8 mouse cellular contexts compared by ENCODE assay signal in the genomic region with DNA sequence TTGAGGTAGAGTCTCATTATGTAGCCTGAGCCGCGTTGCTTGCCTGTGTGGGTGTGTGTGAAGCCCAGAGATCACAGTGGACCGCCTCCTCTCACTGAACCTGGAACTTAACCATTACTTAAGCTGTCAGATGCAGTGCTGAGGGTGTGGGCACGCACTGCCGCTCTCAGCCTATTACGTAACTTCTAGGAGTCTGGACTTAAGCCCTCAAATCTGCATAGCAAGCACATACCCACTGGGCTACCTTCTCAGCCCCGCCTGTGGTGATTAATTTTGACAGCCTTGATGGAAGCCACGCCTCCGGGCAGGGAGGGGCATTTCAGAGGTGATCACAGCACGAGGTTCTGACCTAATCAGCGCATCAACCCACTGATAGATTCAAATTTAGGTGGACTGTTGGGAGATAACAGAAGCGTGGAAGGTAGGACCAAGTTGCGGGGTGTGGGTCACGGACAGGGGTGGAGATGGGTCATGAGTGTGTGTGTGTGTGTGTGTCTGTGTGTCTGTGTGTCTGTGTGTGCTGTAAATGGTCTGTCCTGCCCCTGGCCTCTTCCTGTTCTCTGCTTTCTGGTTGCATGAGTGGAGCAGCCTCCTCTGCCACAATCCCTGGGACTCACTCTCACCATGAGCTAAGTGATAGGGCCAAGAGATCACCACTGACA. TPM values are rescaled to one million over a fixed set of nuclear protein-coding genes. Genes with fewer than 3 reads are reported as not detected.
A peak's percentile ranks its signal among the peaks of the same experiment; 100 is the strongest.
DNase-seq lines count a peak whose midpoint lies in the region; ATAC-seq lines count a peak whose summit lies in the region.

No protein-coding gene starts in this region.

- no peaks in the 10 kb centered on the region for H3K9me3 ChIP-seq in heart, embryonic 10.5 days
- H3K9me3 ChIP-seq in embryonic facial prominence, embryonic 13.5 days, result no peaks in the 10 kb centered on the region

- H3K4me2 ChIP-seq in embryonic facial prominence, embryonic 13.5 days, result no peak overlapping the region

- H3K9ac ChIP-seq in embryonic facial prominence, embryonic 13.5 days, result 0 out of 2 replicates have a peak overlapping the region, but pooled peaks have one; percentile 11

- intact Hi-C loops in heart, postnatal 36 days (cut with DNase I), result no loop called here
- intact Hi-C loops in left cerebral cortex, postnatal 4 days (cut with DNase I), result no loop called here

- no peaks in the 10 kb centered on the region for H3K36me3 ChIP-seq in heart, embryonic 10.5 days
- no peaks in the 10 kb centered on the region for H3K36me3 ChIP-seq in embryonic facial prominence, embryonic 13.5 days

- 27% methylated on average over 14 of the region's 14 CpGs for WGBS in heart, embryonic 10.5 days
- 50% methylated on average over 14 of the region's 14 CpGs for WGBS in embryonic facial prominence, embryonic 13.5 days

- peaks cover 13% of the 10 kb centered on the region for H3K27me3 ChIP-seq in heart, embryonic 10.5 days (ENCODE audit: insufficient read depth, poor library complexity, severe bottlenecking)
- no peaks in the 10 kb centered on the region for H3K27me3 ChIP-seq in embryonic facial prominence, embryonic 13.5 days

- H3K4me1 ChIP-seq in heart, embryonic 10.5 days, result peaks cover 14% of the 10 kb centered on the region
- H3K4me1 ChIP-seq in embryonic facial prominence, embryonic 13.5 days, result no peaks in the 10 kb centered on the region

- H3K4me3 ChIP-seq in heart, embryonic 10.5 days, result peak overlapping the region; percentile 27
- no peak overlapping the region for H3K4me3 ChIP-seq in embryonic facial prominence, embryonic 13.5 days

- peak; percentile 83 for DNase-seq in heart, embryonic 10.5 days (ENCODE audit: low spot score)
- no peak for DNase-seq in heart, postnatal 36 days
- DNase-seq in kidney, postnatal 4 days, result peak; percentile 39 to 67
- peak; percentile 21 to 38 for DNase-seq in natural killer cell, adult 2 months (ENCODE audit: low spot score in 2 of 2)
- DNase-seq in cerebellum, adult 11 months, result no peak
- no peak for DNase-seq in left cerebral cortex, adult 18-20 months (ENCODE audit: low spot score in 2 of 2)
- DNase-seq in left cerebral cortex, postnatal 4 days, result no peak

- peak overlapping the region; percentile 67 for H3K27ac ChIP-seq in heart, embryonic 10.5 days
- H3K27ac ChIP-seq in embryonic facial prominence, embryonic 13.5 days, result no peak overlapping the region

- no peak for ATAC-seq in embryonic facial prominence, embryonic 13.5 days (ENCODE audit: insufficient number of reproducible peaks, insufficient read depth, low FRiP score, low TSS enrichment, low read depth)

RNA-seq across cellular contexts. Expression of a gene that starts 10.2 kb away (rescaled TPM):
- 40.0 and 54.7 TPM in 2 replicates for polyA plus RNA-seq in heart, embryonic 10.5 days (2016; fragmentation: Nextera tagmentation; extraction: Ambion mirVana)
- total RNA-seq in heart, postnatal 36 days (2021), result 10 to 100 TPM; 20.4 to 24.3 TPM
- 82.4 and 83.6 TPM in 2 replicates for polyA plus RNA-seq in embryonic facial prominence, embryonic 13.5 days (2015; fragmentation: Nextera tagmentation; extraction: Ambion mirVana)
- total RNA-seq in left cerebral cortex, adult 18-20 months (2021), result 100 to 1,000 TPM in 1 of 2 experiments, 10 to 100 TPM in 1; 93.7 to 100 TPM
- total RNA-seq in left cerebral cortex, postnatal 4 days (2021), result 100 to 1,000 TPM; 125 to 132 TPM

RNA-seq across cellular contexts. Expression of a gene that starts 11.0 kb away (rescaled TPM):
- polyA plus RNA-seq in heart, embryonic 10.5 days (2016; fragmentation: Nextera tagmentation; extraction: Ambion mirVana), result 0.19 and 0.37 TPM in 2 replicates
- not detected for total RNA-seq in heart, postnatal 36 days (2021)
- 0.12 and 0.42 TPM in 2 replicates for polyA plus RNA-seq in embryonic facial prominence, embryonic 13.5 days (2015; fragmentation: Nextera tagmentation; extraction: Ambion mirVana)
- 1 to 10 TPM; 1.5 to 1.8 TPM for total RNA-seq in left cerebral cortex, adult 18-20 months (2021)
- 1 to 10 TPM in 1 of 2 experiments, under 1 TPM in 1; 0.64 to 1.3 TPM for total RNA-seq in left cerebral cortex, postnatal 4 days (2021)

RNA-seq across cellular contexts. Expression of a gene that starts 32.9 kb away (rescaled TPM):
- polyA plus RNA-seq in heart, embryonic 10.5 days (2016; fragmentation: Nextera tagmentation; extraction: Ambion mirVana), result 174 and 196 TPM in 2 replicates
- 10 to 100 TPM; 46.6 to 49.5 TPM for total RNA-seq in heart, postnatal 36 days (2021)
- 131 and 146 TPM in 2 replicates for polyA plus RNA-seq in embryonic facial prominence, embryonic 13.5 days (2015; fragmentation: Nextera tagmentation; extraction: Ambion mirVana)
- 10 to 100 TPM; 82.3 to 83.1 TPM for total RNA-seq in left cerebral cortex, adult 18-20 months (2021)
- total RNA-seq in left cerebral cortex, postnatal 4 days (2021), result 100 to 1,000 TPM; 136 to 139 TPM

RNA-seq across cellular contexts. Expression of a gene that starts 60.0 kb away (rescaled TPM):
- polyA plus RNA-seq in heart, embryonic 10.5 days (2016; fragmentation: Nextera tagmentation; extraction: Ambion mirVana), result 0.27 and 0.28 TPM in 2 replicates
- total RNA-seq in heart, postnatal 36 days (2021), result under 1 TPM; 0.08 to 0.19 TPM
- 1.4 and 2.0 TPM in 2 replicates for polyA plus RNA-seq in embryonic facial prominence, embryonic 13.5 days (2015; fragmentation: Nextera tagmentation; extraction: Ambion mirVana)
- total RNA-seq in left cerebral cortex, adult 18-20 months (2021), result 100 to 1,000 TPM; 160 to 178 TPM
- total RNA-seq in left cerebral cortex, postnatal 4 days (2021), result 10 to 100 TPM; 66.6 to 67.3 TPM

Comparison
In these comparisons a context has a peak if more than half of its experiments do, and no peak if none do; other contexts are left out.
1. DNase-seq: peak in heart, embryonic 10.5 days (single experiment), kidney, postnatal 4 days (2 of 2) and natural killer cell, adult 2 months (2 of 2); none in heart, postnatal 36 days (0 of 2), cerebellum, adult 11 months (single experiment), left cerebral cortex, adult 18-20 months (0 of 2) and left cerebral cortex, postnatal 4 days (single experiment).